Mouse (Mus musculus): Measurements from ENCODE around the gene Snip1. TPM values are rescaled to one million over a fixed set of nuclear protein-coding genes. Genes with fewer than 3 reads are reported as not detected.

The Snip1 gene
- polyA plus RNA-seq, 2 experiments, result 8.5 to 13.5 TPM

- ATAC-seq (ENCODE audit: insufficient read depth) (no peak), DNase-seq (ENCODE audit: low read depth in 3 of 3, low spot score in 3 of 3) (no peak)
- Histone ChIP-seq H3K36me3 (replicated peaks; ENCODE audit: control insufficient read depth, insufficient read depth, low read depth) (no peaks in the 10 kb centered on the region), H3K9me3 (ENCODE audit: control insufficient read depth, low read length) (no peaks in the 10 kb centered on the region), H3K4me2 (ENCODE audit: low read depth) (no peak overlapping the region), H3K4me1 (replicated peaks; ENCODE audit: control insufficient read depth in 2 of 2, insufficient read depth in 2 of 2, low read length in 1 of 2) (no peaks in the 10 kb centered on the region), H3K4me3 (ENCODE audit: insufficient read depth in 1 of 2, low read depth in 2 of 2, low read length in 2 of 2) (no peak overlapping the region), H3K9ac (replicated peaks) (no peak overlapping the region), H3K27ac (no peak overlapping the region), H3K27me3 (ENCODE audit: control insufficient read depth, insufficient read depth, low read length) (no peaks in the 10 kb centered on the region)
- WGBS (ENCODE audit: insufficient replicate concordance), result 79% methylated on average over 4 of the region's 4 CpGs
- TF ChIP-seq EP300 (IDR thresholded peaks at IDR 0.05; ENCODE audit: low read depth) (no peak), CTCF (IDR thresholded peaks at IDR 0.05; ENCODE audit: low read depth) (no peak)
These were observed 30.9 kb downstream of the Snip1 start for GRCm38 (mm10) chr4:125097412-125097811.

- Histone ChIP-seq H3K27me3 (ENCODE audit: control insufficient read depth, insufficient read depth, low read length) (no peaks in the 10 kb centered on the region), H3K4me2 (ENCODE audit: low read depth) (no peak overlapping the region), H3K36me3 (replicated peaks; ENCODE audit: control insufficient read depth, insufficient read depth, low read depth) (peaks cover 2% of the 10 kb centered on the region; the same call in 1 of the 2 replicates), H3K9me3 (ENCODE audit: control insufficient read depth, low read length) (no peaks in the 10 kb centered on the region), H3K4me3 (ENCODE audit: insufficient read depth in 1 of 2, low read depth in 2 of 2, low read length in 2 of 2) (no peak overlapping the region), H3K9ac (replicated peaks) (no peak overlapping the region), H3K27ac (no peak overlapping the region), H3K4me1 (replicated peaks; ENCODE audit: control insufficient read depth in 2 of 2, insufficient read depth in 2 of 2, low read length in 1 of 2) (no peaks in the 10 kb centered on the region)
- peak; percentile 99 for TF ChIP-seq CTCF (IDR thresholded peaks at IDR 0.05; ENCODE audit: low read depth)
- TF ChIP-seq EP300 (IDR thresholded peaks at IDR 0.05; ENCODE audit: low read depth), result no peak
- ATAC-seq (ENCODE audit: insufficient read depth), result peak; percentile 61; the same call in 1 of the 2 replicates
- peak; percentile 54 to 66 (median 58) for DNase-seq (ENCODE audit: low read depth in 3 of 3, low spot score in 3 of 3)
- WGBS (ENCODE audit: insufficient replicate concordance), result 9% methylated on average over 8 of the region's 8 CpGs
These were observed 33.0 kb downstream of the Snip1 start for GRCm38 (mm10) chr4:125099458-125099857.

GRCm38 (mm10) chr4:125101334-125101733 lies 34.9 kb downstream of the Snip1 start:
- TF ChIP-seq CTCF (IDR thresholded peaks at IDR 0.05; ENCODE audit: low read depth) (no peak), EP300 (IDR thresholded peaks at IDR 0.05; ENCODE audit: low read depth) (no peak)
- Histone ChIP-seq H3K4me1 (replicated peaks; ENCODE audit: control insufficient read depth in 2 of 2, insufficient read depth in 2 of 2, low read length in 1 of 2) (no peaks in the 10 kb centered on the region), H3K4me3 (ENCODE audit: insufficient read depth in 1 of 2, low read depth in 2 of 2, low read length in 2 of 2) (no peak overlapping the region), H3K27me3 (ENCODE audit: control insufficient read depth, insufficient read depth, low read length) (no peaks in the 10 kb centered on the region), H3K27ac (no peak overlapping the region), H3K36me3 (replicated peaks; ENCODE audit: control insufficient read depth, insufficient read depth, low read depth) (peaks cover 2% of the 10 kb centered on the region), H3K4me2 (ENCODE audit: low read depth) (no peak overlapping the region), H3K9me3 (ENCODE audit: control insufficient read depth, low read length) (no peaks in the 10 kb centered on the region), H3K9ac (replicated peaks) (no peak overlapping the region)
- ATAC-seq (ENCODE audit: insufficient read depth) (no peak), DNase-seq (ENCODE audit: low read depth in 3 of 3, low spot score in 3 of 3) (no peak)
- WGBS (ENCODE audit: insufficient replicate concordance), result 78% methylated on average over 13 of the region's 13 CpGs

- ATAC-seq (ENCODE audit: insufficient read depth), result no peak
- Histone ChIP-seq H3K4me2 (ENCODE audit: low read depth) (no peak overlapping the region), H3K27ac (no peak overlapping the region), H3K4me3 (ENCODE audit: insufficient read depth in 1 of 2, low read depth in 2 of 2, low read length in 2 of 2) (no peak overlapping the region), H3K9ac (replicated peaks) (no peak overlapping the region), H3K36me3 (replicated peaks; ENCODE audit: control insufficient read depth, insufficient read depth, low read depth) (peaks cover 2% of the 10 kb centered on the region), H3K9me3 (ENCODE audit: control insufficient read depth, low read length) (no peaks in the 10 kb centered on the region), H3K4me1 (replicated peaks; ENCODE audit: control insufficient read depth in 2 of 2, insufficient read depth in 2 of 2, low read length in 1 of 2) (no peaks in the 10 kb centered on the region), H3K27me3 (ENCODE audit: control insufficient read depth, insufficient read depth, low read length) (no peaks in the 10 kb centered on the region)
- 80% methylated on average over 9 of the region's 9 CpGs for WGBS (ENCODE audit: insufficient replicate concordance)
- DNase-seq (ENCODE audit: low read depth in 3 of 3, low spot score in 3 of 3), result no peak
- TF ChIP-seq EP300 (IDR thresholded peaks at IDR 0.05; ENCODE audit: low read depth) (no peak), CTCF (IDR thresholded peaks at IDR 0.05; ENCODE audit: low read depth) (no peak)
These were observed 38.9 kb downstream of the Snip1 start for GRCm38 (mm10) chr4:125105354-125105753.

GRCm38 (mm10) chr4:125114638-125115037 lies 48.2 kb downstream of the Snip1 start:
- no peaks in the 10 kb centered on the region for H3K9me3 ChIP-seq (ENCODE audit: control insufficient read depth, low read length)
- no peak overlapping the region for H3K27ac ChIP-seq
- DNase-seq (ENCODE audit: low read depth in 3 of 3, low spot score in 3 of 3), result no peak
- H3K4me1 ChIP-seq (replicated peaks; ENCODE audit: control insufficient read depth in 2 of 2, insufficient read depth in 2 of 2, low read length in 1 of 2), result peaks cover 0 to 14% of the 10 kb centered on the region in 2 experiments; a peak in 1 of 4 replicates
- no peak overlapping the region for H3K9ac ChIP-seq (replicated peaks)
- TF ChIP-seq EP300 (IDR thresholded peaks at IDR 0.05; ENCODE audit: low read depth) (no peak), CTCF (IDR thresholded peaks at IDR 0.05; ENCODE audit: low read depth) (peak; percentile 85)
- no peak overlapping the region for H3K4me2 ChIP-seq (ENCODE audit: low read depth)
- no peaks in the 10 kb centered on the region; the same call in 1 of the 2 replicates for H3K36me3 ChIP-seq (replicated peaks; ENCODE audit: control insufficient read depth, insufficient read depth, low read depth)
- 9% methylated on average over 6 of the region's 6 CpGs for WGBS (ENCODE audit: insufficient replicate concordance)
- no peaks in the 10 kb centered on the region for H3K27me3 ChIP-seq (ENCODE audit: control insufficient read depth, insufficient read depth, low read length)
- no peak overlapping the region for H3K4me3 ChIP-seq (ENCODE audit: insufficient read depth in 1 of 2, low read depth in 2 of 2, low read length in 2 of 2)
- ATAC-seq (ENCODE audit: insufficient read depth), result peak; percentile 27; the same call in 1 of the 2 replicates

Data from liver, embryonic 14.5 days (tissue).